Mouse (Mus musculus): ENCODE results near the gene Rab39b. TPM values are rescaled to one million over a fixed set of nuclear protein-coding genes. Genes with fewer than 3 reads are reported as not detected.

Rab39b gene
- polyA plus RNA-seq (2012; rRNA removed), result 0.01 and 0.02 TPM in 2 replicates

GRCm38 (mm10) chrX:75577582-75578324 is at the start of gene Rab39b:
Gene Rab39b, minus strand, starts transcription at chrX:75578231.

Other genes starting within 250 kb of the Rab39b start
- gene Fundc2, start 195.8 kb downstream of the Rab39b start, polyA plus RNA-seq (2012; rRNA removed), result 11.0 and 12.6 TPM in 2 replicates
- 0.63 and 0.67 TPM in 2 replicates for gene F8, start 195.6 kb downstream of the Rab39b start, polyA plus RNA-seq (2012; rRNA removed)
- gene Cmc4, start 161.6 kb downstream of the Rab39b start, polyA plus RNA-seq (2012; rRNA removed), result 10.4 and 11.0 TPM in 2 replicates
- gene Mtcp1, start 161.6 kb downstream of the Rab39b start, polyA plus RNA-seq (2012; rRNA removed), result 5.4 and 7.5 TPM in 2 replicates
- gene Brcc3, start 161.6 kb downstream of the Rab39b start, polyA plus RNA-seq (2012; rRNA removed), result 11.6 and 12.4 TPM in 2 replicates
- gene Vbp1, start 63.9 kb downstream of the Rab39b start, polyA plus RNA-seq (2012; rRNA removed), result 29.0 and 33.3 TPM in 2 replicates